Mouse (Mus musculus) hindbrain, embryonic 13.5 days (tissue): ENCODE results near the gene Gnaq. TPM values are rescaled to one million over a fixed set of nuclear protein-coding genes. Genes with fewer than 3 reads are reported as not detected.
A peak's percentile ranks its signal among the peaks of the same experiment; 100 is the strongest.

Experiments used
- ATAC-seq: fragments of 200-750 bp; cut with Nextera tagmentation; 2 replicates; pipeline ENCODE4 v1.8.0; 2017; ENCODE audit warnings: moderate TSS enrichment; ENCODE audit not compliant: low FRiP score
- H3K27ac ChIP-seq: fragments of 300-500 bp; sonication (generic); 2 replicates; pipeline ENCODE4 v1.5.1; 2015; ENCODE audit warnings: inconsistent platforms, mild to moderate bottlenecking, moderate library complexity
- H3K27me3 ChIP-seq: fragments of 300-500 bp; sonication (generic); 2 replicates; pipeline ENCODE4 v1.6.1; 2015; ENCODE audit warnings: mild to moderate bottlenecking, inconsistent platforms
- H3K36me3 ChIP-seq: fragments of 300-500 bp; sonication (generic); 2 replicates; pipeline ENCODE4 v1.6.1; 2015; ENCODE audit warnings: mild to moderate bottlenecking, inconsistent platforms
- H3K4me1 ChIP-seq: fragments of 300-500 bp; sonication (generic); replicated peaks from 2 replicates; pipeline ENCODE4 v1.6.1; 2015; ENCODE audit warnings: inconsistent platforms
- H3K4me2 ChIP-seq: fragments of 300-500 bp; sonication (generic); 2 replicates; pipeline ENCODE4 v1.6.1; 2015; ENCODE audit warnings: inconsistent platforms, mild to moderate bottlenecking, moderate library complexity
- H3K4me3 ChIP-seq: fragments of 300-500 bp; sonication (generic); 2 replicates; pipeline ENCODE4 v1.5.1; 2015; ENCODE audit warnings: mild to moderate bottlenecking, inconsistent platforms
- H3K9ac ChIP-seq: fragments of 300-500 bp; sonication (generic); 2 replicates; pipeline ENCODE4 v1.6.1; 2015; ENCODE audit warnings: mild to moderate bottlenecking, inconsistent platforms
- H3K9me3 ChIP-seq: fragments of 300-500 bp; sonication (generic); 2 replicates; pipeline ENCODE4 v1.6.1; 2016; ENCODE audit warnings: inconsistent platforms
- WGBS: fragments of 180-500 bp; shearing (Covaris S2); methylation state at CpG from one replicate; pipeline ENCODE4 v1.1.7; 2015; 5-methylcytosine and 5-hydroxymethylcytosine counted together
- microRNA-seq: library from miRNA; unstranded; fragments of <30 nt; microRNA quantifications from one replicate; pipeline ENCODE4, GENCODE M21; 2016
- polyA plus RNA-seq: library from polyadenylated mRNA; unstranded; fragments of >200 nt; fragmentation: Nextera tagmentation; extraction: Ambion mirVana; gene quantifications from 2 replicates; pipeline ENCODE4 v1.2.1, GENCODE M21; 2015

Gnaq gene
- polyA plus RNA-seq, 1 experiment from 2014 or later, result 79.8 TPM

GRCm38 (mm10) chr19:16411302-16411701 is 278.7 kb downstream of the Gnaq start:
- Histone ChIP-seq H3K27ac (no peak overlapping the region), H3K36me3 (no peaks in the 10 kb centered on the region), H3K4me1 (no peaks in the 10 kb centered on the region), H3K4me2 (no peak overlapping the region), H3K9me3 (no peaks in the 10 kb centered on the region), H3K9ac (no peak overlapping the region), H3K27me3 (no peaks in the 10 kb centered on the region), H3K4me3 (no peak overlapping the region)
- no peak for ATAC-seq

DNA sequence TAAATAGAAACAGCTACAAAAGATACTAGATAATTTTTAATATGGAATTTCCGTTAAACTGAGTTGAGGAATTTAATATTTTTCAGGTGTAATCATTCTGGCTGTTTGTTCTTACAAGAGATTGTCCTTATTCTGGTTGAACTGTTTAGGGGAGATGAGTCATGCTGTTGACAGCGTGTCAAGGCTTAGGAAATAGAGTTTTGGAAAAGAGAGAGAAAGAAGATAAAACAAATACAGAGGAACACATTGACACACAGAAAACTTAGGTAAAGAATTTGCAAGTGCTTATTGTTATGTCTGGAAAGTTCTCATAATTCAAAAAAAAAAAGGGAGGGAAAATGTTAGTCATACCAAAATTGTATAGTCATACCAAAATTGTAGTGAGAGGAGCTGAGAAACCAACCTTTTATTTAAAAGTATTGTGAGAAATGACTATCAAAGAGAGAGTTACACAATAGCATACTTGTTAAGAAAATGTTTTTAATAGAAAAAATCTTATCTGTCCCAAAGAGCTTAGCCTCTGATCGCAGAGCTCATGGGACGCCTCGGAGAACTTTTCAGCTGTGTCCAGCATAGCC is 285.5 kb downstream of the Gnaq start:
- Histone ChIP-seq H3K4me2 (no peak overlapping the region), H3K4me1 (no peaks in the 10 kb centered on the region), H3K27ac (no peak overlapping the region), H3K27me3 (no peaks in the 10 kb centered on the region), H3K9me3 (no peaks in the 10 kb centered on the region), H3K9ac (no peak overlapping the region), H3K36me3 (no peaks in the 10 kb centered on the region), H3K4me3 (no peak overlapping the region)
- WGBS, result 90% methylated on average over 5 of the region's 5 CpGs
- ATAC-seq, result no peak

GRCm38 (mm10) chr19:16425596-16425995 is 293.0 kb downstream of the Gnaq start:
- Histone ChIP-seq H3K9ac (no peak overlapping the region), H3K4me2 (no peak overlapping the region), H3K4me3 (no peak overlapping the region), H3K4me1 (no peaks in the 10 kb centered on the region), H3K36me3 (peaks cover 5% of the 10 kb centered on the region; the same call in 1 of the 2 replicates), H3K27ac (no peak overlapping the region), H3K27me3 (no peaks in the 10 kb centered on the region), H3K9me3 (peaks cover 12% of the 10 kb centered on the region; the same call in 1 of the 2 replicates)
- 73% methylated on average over 2 of the region's 2 CpGs for WGBS
- no peak for ATAC-seq

DNA sequence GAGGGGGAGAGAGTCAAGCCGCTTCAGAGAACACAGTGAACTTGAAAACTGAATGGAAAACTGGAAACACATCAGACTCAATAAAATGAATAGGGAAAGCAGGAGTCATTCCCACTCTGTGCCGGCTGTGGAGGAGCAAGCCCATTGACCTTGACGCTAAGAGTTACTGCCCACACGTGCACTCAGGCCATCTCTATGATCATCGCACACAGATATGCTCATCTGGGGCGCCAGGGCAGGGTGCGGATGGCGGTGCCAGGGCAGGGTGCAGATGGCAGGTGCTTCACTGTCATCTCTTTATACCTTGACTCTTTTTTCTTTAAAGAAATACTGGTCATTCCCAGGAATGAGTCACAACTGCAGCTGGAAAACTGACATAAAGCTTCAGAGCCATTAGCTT is 298.7 kb downstream of the Gnaq start:
- H3K36me3 ChIP-seq, result peaks cover 5% of the 10 kb centered on the region; the same call in 1 of the 2 replicates
- peaks cover 27% of the 10 kb centered on the region for H3K27me3 ChIP-seq
- H3K4me1 ChIP-seq, result peaks cover 17% of the 10 kb centered on the region
- peaks cover 12% of the 10 kb centered on the region; the same call in 1 of the 2 replicates for H3K9me3 ChIP-seq
- H3K27ac ChIP-seq, result no peak overlapping the region
- WGBS, result 75% methylated on average over 8 of the region's 8 CpGs
- no peak overlapping the region for H3K4me3 ChIP-seq
- ATAC-seq, result no peak
- no peak overlapping the region for H3K4me2 ChIP-seq
- H3K9ac ChIP-seq, result no peak overlapping the region

GRCm38 (mm10) chr19:16434879-16435278 is 302.2 kb downstream of the Gnaq start:
- no peaks in the 10 kb centered on the region for H3K36me3 ChIP-seq
- no peak overlapping the region for H3K27ac ChIP-seq
- H3K9ac ChIP-seq, result no peak overlapping the region
- H3K4me2 ChIP-seq, result peak overlapping the region; percentile 70
- H3K9me3 ChIP-seq, result no peaks in the 10 kb centered on the region
- H3K27me3 ChIP-seq, result peaks cover 60% of the 10 kb centered on the region
- H3K4me3 ChIP-seq, result 0 out of 2 replicates have a peak overlapping the region, but pooled peaks have one; percentile 42
- WGBS, result 36% methylated on average over 9 of the region's 9 CpGs
- peaks cover 24% of the 10 kb centered on the region for H3K4me1 ChIP-seq
- ATAC-seq, result no peak

- peaks cover 62% of the 10 kb centered on the region for H3K27me3 ChIP-seq
- under 1% methylated on average over 27 of the region's 27 CpGs for WGBS
- H3K9ac ChIP-seq, result peak within 1 kb of the TSS; percentile 59
- H3K4me3 ChIP-seq, result peak within 1 kb of the TSS; percentile 42
- peak within 1 kb of the TSS; percentile 70 for H3K4me2 ChIP-seq
- H3K4me1 ChIP-seq, result peaks cover 24% of the 10 kb centered on the region
- no peak within 1 kb of the TSS for H3K27ac ChIP-seq
- no peaks in the 10 kb centered on the region for H3K9me3 ChIP-seq
- peak; percentile 70 for ATAC-seq
- no peaks in the 10 kb centered on the region for H3K36me3 ChIP-seq
Measured at GRCm38 (mm10) chr19:16435531-16436231, 303.1 kb downstream of the Gnaq start, which contains the start of gene Gna14. Gene Gna14 (plus strand): TSS chr19:16435762.

DNA sequence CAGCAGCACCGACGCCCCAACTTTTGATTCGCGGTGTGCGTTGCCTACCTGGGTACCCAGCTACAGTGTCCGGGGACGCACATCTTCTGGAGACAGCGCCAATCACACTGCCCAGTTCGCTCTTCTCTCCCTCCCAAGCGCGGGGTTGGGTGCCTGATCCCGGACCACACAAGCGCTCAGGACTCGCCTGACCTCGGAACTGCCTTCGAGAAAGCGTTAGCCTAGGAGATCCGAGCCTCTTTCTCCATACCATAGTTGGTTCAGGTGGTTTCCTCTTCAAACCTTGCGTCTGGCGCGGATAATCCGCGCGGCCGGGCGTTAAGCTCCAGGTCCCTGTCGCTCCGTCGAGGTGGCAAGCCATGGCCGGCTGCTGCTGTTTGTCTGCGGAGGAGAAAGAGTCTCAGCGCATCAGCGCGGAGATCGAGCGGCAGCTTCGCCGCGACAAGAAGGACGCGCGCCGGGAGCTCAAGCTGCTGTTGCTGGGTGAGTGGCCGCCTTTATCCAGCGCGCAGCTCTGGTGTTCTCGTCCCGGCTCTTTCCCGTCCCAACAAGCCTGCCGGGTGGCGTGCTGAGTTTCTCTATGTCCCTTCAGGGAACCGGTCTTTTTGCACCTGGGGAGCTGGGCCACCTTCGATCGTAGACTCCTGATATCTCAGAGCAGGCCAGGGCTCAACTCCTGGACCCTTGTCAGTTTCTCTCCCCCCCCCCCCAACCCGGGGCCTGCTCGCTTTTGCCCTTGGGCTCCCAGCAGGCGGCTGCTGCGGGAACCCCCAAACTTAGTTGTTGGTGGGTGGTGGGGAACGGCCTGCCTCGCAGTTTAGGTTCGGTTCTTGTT is 303.9 kb downstream of the Gnaq start:
- 2% methylated on average over 61 of the region's 61 CpGs for WGBS
- no peaks in the 10 kb centered on the region for H3K36me3 ChIP-seq
- H3K4me1 ChIP-seq, result peaks cover 24% of the 10 kb centered on the region
- H3K4me2 ChIP-seq, result peak overlapping the region; percentile 70
- H3K4me3 ChIP-seq, result peak overlapping the region; percentile 42
- peaks cover 62% of the 10 kb centered on the region for H3K27me3 ChIP-seq
- H3K9me3 ChIP-seq, result no peaks in the 10 kb centered on the region
- peak; percentile 28; the same call in 1 of the 2 replicates for ATAC-seq
- no peak overlapping the region for H3K27ac ChIP-seq
- peak overlapping the region; percentile 59 for H3K9ac ChIP-seq

Small RNA genes within 50 kb of the gene (microRNA-seq; reads per million reads assigned to microRNA genes)
- gene Mir496b, result not detected

Other genes starting within 250 kb of the Gnaq start
- gene Psat1, start 185.5 kb upstream of the Gnaq start, polyA plus RNA-seq, result 87.6 and 116 TPM in 2 replicates
- gene Cep78, start 147.8 kb upstream of the Gnaq start, polyA plus RNA-seq, result 38.7 and 41.4 TPM in 2 replicates